Mouse (Mus musculus) thymus, postnatal 25 days (tissue): ENCODE measurements around the gene Tfpi.
"Not testable (repeated sequence)": the region's sequence is repeated elsewhere in the genome, so short reads cannot be mapped to it uniquely, and the experiment has no call there.

Source experiments
- DNase-seq: peaks from one replicate; pipeline ENCODE4 v3.0.0; 2022

The Tfpi gene

DNA sequence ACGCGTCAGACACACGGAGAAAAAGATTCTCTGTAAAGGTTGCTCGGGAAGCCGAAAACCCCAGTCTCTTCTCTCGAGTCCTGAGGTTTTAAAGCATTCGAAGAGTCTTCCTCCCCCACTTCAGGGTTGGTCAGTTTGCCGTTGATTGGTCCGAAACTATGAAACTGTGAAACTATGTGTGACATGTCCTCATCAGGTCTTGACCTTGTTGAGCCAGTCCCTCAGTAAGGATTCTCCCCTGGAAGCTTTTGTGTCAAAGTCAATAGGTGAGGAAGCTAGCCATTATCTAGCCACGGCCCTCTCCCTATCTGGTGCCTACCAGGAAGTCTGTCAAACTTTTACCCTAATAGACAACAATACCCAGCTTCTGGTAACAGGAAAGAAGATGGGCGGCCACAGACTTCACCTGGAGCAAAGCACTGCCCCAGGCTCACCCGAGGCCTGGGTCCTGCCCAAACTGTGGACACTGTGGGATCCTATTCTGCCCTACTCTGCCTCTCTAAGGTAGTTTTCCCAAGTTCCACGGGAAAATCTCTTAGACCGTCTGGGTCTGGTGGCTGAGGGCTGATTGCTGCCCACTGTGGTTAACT, 2.5 kb downstream of the Tfpi start:
- no peak for DNase-seq

DNA sequence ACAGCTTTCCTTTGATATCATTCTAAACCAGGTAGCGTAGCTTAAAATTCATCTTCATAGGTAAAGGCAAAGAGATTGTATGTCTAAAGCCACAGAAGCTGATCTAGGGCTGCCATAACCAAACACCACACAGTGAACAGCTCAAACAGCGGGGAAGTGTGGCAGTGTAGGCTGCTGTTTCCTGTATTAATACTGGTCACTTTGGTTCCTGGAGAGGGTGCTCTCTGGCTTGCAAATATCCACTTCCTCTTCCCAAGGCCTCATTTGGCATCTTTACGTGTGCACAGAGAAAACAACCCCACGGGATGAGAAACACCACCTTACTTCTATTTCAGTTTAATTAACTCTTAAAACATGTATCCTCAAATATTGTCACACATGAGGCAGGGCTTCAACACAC, 9.2 kb downstream of the Tfpi start:
- no peak for DNase-seq

DNA sequence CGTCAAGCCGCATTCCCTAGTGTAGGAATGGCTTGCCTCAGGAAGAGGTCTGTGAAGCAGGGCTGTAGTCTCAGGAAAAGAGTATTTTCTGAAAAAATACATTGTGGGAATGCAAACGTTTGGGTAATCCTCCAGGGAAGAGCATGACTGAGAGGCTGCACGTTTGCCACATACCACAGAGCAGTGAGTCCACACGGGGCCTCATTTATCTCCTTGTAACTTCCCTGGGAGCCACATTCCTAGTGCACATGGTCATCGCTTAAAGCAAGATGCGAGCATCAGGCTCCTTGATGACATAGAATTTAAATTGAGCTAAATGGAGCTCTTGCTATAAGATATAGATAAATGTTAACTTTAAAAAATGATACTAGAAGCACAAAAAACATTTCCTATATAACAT, 11.6 kb downstream of the Tfpi start:
- no peak for DNase-seq

DNA sequence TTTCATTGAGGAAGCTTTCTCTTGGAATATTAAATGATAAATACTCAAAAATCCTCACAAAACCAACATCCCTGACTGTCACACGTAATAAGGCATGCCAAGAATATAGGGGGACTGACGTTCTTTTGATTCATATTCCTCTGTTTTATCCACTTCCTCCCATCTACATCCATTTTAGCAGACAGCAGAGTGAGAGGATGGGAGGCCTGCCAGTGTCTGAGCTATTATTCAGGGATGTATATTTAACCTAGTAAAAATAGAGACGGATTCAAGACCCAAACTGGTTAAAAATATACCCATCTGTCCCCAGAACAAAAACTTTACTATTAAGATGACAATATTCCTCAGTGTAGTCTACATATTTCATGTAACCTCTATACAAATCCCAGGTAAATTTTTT, 14.2 kb downstream of the Tfpi start:
- no peak for DNase-seq

DNA sequence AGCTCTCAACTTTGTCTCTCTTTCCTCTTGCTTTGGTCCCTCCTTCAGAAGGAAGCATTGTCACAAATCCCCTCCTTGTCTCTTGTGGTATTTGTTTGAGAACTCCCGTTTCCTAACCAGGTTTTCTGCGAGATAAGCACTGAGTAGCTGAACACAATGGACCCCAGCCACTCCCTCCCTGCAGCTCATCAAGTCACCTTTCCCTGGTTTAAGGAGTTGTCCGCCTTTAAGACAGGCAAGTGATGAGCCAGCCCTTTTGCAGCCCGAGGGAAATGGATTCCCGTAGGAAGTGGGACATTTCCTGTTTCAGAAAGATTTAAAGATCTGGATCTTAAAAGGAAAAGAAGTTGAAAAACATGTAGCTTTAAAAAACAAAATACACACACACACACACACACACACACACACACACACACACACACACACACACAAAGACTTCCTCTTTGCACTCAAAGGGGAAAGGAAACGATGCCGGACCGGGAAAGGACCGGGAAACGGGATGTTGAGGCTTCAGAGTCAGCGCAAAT, 16.9 kb downstream of the Tfpi start:
- DNase-seq: no peak

DNA sequence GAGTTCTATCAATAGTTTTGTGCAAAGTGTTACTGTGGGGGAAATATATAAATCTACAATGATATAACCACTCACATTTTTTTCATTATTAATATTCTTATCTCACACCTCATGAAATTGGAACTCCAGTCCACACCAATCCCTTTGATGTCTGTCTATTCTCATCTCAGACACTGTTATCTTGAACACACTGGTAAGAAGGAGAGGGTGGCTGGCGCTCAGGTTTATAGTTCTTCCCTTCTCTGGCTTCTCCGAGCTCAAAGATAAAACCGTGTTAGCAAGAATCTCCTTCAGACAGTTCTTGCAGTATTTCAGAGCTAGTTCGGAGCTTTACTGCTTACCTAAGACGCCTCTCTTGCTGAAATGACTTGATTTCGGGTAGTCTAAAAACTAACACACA, 19.4 kb downstream of the Tfpi start:
- no peak for DNase-seq

DNA sequence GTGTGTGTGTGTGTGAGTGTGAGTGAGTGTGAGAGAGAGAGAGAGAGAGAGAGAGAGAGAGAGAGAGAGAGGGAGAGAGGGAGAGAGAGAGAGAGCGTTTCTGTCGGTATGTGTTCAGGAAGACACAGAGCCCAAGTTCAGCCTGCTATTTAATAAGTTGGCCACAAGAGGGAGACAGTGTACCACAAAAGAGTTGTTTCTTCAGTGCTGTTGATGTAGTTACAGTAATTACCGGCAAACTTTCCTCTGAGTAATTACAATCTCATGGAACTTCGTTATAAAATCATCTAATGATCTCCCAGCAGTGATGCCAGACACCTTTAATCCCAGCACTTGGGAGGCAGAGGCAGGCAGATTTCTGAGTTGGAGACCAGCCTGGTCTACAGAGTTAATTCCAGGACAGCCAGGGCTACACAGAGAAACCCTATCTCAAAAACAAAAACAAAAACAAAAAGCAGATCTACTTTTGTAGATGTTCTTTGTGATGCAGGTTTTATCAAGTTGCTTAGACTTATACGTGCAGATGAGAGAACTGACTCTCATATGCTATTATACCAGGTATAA, 21.3 kb downstream of the Tfpi start:
- peak; percentile 54 for DNase-seq

DNA sequence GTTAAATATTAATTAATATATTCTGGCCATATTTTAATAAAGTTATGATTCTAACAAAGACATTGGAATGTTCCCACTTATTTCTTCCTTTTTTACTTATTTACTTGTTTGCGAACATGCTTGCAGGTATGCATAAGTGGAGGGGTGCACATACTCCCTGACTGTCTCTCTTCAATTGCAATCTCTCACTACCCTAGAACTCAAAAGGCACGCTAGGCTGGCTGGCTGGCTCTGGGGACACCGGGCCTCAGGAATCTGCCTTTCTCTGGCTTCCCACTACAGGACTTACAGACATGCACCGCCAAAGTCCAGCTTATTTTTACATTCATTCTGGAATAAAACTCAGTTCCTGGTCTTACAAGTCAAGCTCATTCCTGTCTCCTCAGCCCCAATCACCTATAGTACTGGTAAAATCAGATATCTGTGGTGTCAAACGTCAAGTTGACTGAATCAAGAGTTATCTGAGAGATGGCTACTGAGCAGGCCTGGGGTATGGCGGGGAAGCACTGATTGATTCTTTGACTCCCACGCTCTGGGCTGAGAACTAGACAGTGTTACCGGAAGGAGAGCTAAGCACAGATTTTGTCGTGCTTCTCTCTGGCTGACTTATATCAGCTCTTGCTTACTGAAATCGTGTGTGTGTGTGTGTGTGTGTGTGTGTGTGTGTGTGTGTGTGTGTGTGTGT, 21.9 kb downstream of the Tfpi start:
- DNase-seq: no peak

DNA sequence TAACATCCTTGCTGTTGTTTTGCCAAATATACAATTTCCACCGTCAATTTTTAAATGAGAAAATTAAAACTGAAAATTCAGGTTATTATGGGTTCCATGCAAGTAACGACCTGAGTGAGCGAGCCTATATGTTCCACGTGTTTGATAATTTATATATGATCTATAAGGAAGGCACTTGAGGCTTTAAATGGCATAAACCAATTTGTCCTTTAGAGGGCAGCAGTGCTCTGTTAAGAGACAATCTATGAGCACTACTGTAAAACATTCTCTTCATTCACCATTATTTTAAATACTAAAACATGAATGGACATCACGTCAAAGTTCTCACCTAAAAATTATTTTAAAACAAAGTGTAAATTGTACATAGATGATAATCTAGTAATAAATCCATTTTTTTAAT, 22.5 kb downstream of the Tfpi start:
- no peak for DNase-seq

DNA sequence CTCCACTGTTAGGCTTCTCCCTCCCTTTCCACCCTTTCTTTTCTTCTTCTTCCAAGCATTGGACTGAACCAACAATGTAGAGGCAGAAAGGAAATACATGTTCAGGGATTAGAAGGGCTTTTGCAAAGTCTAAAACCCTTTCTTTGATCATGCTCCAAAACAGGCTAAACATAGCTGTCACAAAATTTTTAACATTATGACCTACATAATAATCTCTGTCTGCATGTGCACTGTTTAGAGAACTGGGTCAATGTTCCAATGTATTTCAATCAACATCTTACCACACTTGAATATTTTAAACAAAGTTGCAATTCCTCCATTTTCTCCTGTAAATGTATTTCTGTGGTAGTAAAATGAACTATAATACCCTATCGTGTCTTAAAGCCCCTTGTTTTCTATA, 31.1 kb downstream of the Tfpi start:
- no peak for DNase-seq

DNA sequence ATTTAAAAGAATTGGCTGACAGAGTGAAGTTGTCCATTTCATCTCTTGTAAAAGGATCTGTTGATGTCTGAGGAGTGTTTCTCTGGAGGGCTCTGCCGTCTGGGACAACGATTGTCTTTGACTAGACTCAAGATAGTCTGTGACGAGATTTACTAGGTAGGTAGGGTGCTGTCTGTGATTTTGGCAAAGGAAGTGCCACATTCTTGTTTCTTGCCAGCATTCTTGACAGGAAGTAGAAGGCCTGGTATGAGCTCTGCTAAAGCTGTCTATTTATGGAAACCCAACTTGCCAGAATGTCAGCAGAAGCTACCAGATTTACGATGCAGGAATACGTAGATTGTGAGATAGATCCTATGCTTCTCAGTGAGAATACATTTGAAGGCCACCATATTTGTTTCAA, 34.6 kb downstream of the Tfpi start:
- no peak for DNase-seq

DNA sequence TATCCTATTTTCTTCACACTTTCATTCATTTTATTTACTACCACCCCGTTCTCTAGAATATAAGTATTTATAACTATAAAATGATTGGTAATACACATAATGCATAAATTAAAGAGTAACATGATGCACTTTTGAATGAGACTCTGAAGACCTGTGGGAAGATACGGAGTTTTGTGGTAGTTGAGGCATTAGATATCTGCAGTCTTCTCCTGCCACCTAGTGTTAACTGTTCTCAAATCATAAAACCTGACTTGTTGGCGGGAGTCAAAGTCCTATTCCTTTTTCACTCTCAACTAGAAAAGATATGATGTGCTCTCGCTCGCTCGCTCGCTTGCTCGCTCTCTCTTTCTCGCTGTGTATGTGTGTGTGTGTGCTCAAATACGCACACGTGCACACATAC, 46.9 kb downstream of the Tfpi start:
- DNase-seq: peak; percentile 35

DNA sequence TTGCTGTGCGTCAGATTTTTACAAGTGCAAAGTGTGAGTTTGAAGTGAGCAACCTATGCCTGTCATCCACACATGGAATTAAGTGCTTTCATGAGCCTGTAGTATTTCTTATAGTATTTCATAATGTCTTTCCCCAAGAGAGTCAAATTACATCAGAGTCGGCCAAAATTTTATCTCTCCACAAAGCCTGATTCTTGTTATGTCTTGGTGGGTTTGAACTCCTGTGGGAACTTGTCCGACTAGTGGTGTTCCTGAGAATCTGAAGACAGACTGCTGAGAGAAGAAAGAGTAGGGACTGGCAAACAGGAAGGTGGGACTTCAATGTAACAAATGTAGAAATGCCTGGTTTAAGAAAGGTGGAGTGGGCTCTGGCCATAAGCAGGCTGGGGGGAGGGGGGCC, 47.7 kb downstream of the Tfpi start:
- DNase-seq: no peak

DNA sequence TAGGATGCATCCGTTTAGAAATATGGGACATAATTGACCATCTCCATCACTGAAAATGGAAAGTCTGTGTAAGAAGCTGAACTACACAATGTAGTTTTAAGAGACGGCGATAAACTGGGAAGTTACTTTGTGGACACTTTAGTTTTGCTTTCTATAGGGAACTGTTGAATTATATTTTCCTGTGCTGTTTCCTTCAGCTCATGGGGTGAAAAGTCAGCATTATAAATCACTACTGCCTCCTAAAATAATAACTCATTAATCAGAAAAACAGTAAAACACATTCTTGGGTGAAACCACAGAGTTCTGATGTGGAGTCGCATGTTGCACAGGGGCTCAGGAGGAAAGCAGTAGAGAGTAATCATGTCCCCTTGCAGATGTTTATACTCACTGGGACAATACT, 50.0 kb downstream of the Tfpi start:
- DNase-seq: no peak

DNA sequence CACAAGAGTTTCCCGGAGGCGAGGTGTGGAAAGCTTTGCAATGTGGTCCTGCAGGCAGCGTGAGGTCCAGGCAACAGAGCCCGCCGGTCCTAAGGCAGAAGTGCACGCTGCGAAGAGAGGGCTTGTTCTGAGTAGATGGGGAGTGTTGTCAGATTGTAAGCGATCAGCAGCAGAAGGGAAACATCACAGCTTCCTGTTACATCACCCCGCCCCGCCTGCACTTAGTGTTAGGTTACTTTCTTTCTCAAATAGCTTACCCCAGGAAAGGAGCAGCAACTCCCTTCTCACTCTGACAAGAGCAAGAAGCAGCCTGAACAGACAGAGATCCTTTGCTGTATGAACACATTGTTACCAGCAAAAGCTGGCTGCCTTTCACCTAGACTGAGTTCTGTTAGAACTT, 51.4 kb downstream of the Tfpi start, which contains the start of gene Calcrl:
Calcrl (minus strand) TSS at position 274 of the 400 bp plus-strand sequence.
- peak; percentile 84 for DNase-seq

DNA sequence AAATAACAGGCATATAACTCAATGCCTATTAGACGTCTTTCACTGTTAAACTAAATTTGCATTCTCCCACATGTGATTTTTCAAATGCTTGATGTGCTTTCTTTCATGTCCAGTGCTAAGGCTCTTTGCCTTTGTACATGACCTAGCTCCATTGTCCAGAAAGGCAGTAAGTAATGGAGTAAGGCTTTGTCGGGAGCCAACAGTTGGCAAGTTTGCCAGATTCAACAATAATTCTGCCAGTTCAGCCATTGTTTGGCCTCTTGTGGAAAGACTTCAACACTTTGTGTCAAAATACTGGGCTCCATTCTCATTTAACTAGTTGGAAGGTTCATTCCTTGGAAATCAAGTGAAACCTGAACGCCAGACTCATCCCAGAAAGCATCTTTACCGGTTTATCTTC, 60.1 kb downstream of the Tfpi start:
- DNase-seq: no peak

DNA sequence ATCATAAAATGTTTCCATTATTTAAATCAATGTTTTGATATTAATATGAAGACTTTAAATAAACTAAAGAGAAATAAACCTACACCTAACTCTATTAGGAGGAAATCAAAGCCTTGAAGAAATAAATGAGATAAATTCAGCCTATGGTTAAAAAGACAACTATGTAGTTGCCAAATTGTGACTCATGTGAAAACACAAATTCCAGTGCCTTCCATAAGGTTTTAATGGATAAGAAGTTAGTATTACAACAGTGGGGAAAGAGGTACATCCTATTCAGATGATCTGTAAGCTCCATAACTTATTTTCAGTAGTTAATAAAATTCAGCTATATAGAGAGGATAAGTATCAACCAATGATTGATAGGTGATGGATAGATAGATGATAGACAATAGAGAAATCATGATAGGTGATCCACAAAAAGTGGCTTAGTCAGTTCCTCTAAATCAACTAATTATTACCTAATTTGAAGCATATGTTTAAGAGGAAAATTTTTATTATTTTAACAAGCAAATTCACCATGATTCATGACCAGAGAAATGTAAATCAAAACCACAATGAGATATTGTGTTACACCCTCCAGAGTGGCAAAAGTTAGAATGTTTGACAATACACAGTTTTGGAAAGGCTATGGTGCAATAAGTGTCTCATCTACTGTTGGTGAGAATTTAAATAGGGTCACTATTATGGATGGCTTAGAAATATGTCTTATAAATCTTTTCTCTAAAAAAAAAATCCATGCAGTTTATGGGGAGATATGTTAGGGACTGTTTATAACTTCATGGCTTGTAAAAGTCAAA, 66.6 kb downstream of the Tfpi start:
- DNase-seq: no peak

DNA sequence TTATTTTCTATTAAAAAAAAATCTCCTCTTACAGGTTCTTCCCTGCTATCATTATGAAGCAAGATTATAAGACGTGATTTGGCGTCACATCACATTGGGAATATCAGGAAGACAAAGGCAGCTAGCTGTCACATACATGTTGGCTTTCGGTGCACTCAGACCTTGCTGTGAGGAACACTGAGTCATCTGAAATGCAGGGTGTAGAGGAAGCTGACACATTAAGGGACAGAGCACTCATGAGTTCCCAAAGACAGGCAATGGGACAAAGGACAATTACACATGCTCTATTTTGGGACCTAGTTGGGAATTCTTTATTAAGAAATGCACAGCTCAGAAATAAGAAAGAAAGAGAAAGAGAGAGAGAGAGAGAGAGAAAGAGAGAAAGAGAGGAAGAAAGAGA, 71.7 kb downstream of the Tfpi start:
- no peak for DNase-seq

DNA sequence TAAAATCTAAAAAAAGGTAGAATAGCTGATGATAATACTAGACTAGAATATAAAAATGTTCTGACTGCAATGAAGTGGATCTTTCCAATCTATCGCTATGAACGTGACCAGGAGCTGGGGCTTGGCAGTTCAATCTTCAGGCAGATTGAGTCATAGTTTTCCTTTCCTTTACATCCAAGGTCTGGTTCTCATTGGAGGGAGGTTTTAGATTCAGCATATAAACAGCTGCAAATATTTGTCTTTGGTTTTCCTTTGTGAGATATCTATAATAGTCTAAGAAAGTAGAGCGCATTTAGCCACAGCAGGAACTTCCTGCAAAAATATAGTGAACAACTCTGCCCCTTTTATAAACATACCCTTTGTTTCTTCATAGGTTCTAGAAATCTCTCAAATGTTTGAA, 73.9 kb downstream of the Tfpi start:
- DNase-seq: no peak

DNA sequence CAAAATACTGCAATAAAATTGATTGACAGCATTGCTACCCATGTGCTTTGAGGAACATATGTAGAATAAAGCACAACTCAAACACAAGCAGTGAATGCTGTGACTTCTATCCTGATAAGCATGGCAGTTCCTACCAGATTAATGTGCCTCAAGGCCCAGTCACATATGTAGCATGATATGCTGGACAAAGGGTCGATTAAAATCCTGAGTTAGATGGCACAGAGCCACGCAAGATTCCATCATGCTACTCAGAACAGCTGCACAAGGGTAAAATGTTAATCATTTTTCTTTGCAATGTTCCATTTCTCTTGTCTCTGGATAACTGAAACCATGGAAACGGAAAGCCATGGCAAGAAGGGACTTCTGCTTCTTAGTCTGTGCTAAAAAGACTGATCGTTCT, 80.0 kb downstream of the Tfpi start:
- no peak for DNase-seq

DNA sequence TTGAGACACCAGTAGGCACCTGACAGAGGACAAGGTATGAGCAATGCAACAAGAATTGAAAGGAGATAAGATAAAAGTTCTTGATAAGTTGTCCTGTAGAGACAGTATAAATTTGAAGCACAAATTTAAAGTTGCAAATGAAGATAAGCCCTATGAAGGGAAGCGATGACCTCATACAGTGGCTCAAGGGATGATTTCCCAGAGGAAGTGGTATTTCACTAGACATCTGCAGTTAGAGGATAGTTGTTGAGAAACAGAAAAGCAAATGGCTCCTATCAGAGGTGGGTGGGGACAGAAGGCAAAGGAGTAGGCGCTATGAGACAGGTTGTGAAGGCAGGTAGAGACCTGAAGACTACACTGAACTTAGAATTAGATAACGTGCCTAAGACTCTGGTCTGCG, 83.3 kb downstream of the Tfpi start:
- no peak for DNase-seq

DNA sequence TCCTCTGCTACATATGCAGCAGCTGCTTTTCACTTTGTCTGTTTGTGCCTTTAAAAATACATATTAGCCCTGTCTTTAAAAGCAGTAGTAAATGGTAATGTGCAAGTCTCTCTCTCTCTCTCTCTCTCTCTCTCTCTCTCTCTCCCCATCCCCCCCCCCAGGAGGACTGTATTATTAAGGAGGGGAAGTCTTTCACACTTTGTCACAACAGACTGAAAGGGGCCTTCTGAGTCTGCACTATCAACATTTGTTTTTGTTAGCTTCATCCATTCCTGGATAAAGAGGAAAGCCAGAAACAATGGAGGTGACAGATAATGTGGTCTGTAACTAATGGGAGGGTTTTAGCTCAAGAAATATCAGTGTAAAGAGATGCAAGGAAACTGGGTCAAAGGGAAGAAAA, 87.5 kb downstream of the Tfpi start:
- DNase-seq: no peak

DNA sequence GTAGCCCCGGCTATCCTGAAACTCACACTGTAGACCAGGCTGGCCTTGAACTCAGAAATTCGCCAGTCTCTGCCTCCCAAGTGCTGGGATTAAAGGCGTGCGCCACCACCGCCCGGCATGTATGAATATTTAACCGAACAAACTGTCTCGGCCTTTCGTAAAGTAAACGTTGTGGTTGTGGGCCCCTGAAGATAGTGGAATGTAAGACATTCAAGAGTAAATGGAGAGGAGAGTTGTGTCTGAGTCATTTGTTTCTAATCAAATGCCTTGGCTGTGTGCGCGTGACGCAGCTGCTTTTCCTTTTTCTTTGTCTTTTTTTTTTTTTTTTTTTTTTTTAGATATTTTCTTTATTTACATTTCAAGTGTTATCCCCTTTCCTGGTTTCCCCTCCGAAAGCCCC, 88.0 kb downstream of the Tfpi start:
- DNase-seq: not testable (repeated sequence)

DNA sequence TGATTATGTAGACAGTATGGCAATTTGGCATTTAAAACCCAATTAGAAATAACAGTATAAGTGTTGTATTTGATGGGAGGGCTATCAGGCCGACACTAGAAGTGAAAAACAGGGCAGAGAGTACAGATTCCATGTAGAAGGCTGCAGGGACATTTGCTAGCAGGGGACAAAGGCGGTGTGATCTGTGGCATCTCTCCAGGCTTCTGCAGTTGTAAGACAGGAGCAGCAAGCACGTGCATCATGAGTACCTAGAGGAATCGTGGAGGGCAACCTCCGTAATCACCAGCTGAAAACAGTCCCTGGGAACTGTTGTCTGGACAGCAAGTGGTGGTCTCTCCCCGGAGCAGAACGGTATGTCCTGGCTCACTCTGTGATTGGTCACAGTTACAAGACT, 88.6 kb downstream of the Tfpi start:
- no peak for DNase-seq
